Mouse (Mus musculus): ENCODE data around the gene Sec31a. TPM values are rescaled to one million over a fixed set of nuclear protein-coding genes. Genes with fewer than 3 reads are reported as not detected.

Gene Sec31a
- polyA plus RNA-seq, 1 experiment from 2014 or later = 150 TPM

DNA sequence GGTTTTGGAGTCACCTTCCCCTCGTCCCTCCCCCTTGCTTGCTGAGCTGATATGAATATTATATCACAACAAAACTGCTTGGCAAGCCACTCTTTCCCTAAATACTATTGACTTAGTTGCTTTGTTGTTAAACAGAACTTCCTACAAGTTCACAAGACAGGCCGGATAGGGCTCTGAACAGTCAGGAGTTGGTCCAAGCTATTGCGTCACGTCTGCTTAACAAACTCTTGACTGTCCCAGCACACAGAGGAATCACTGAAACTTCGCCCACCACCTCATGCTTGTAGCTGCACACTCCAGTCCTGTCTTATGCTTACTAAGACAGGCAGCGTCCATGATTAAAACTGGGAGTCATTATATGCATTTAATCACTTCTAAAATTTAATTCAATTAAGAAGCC is 46.9 kb downstream of the Sec31a start:
- Histone ChIP-seq H3K36me3 (ENCODE audit: control insufficient read depth, insufficient read depth) (peaks cover 49% of the 10 kb centered on the region), H3K27ac (ENCODE audit: low read length) (no peak overlapping the region), H3K4me1 (ENCODE audit: control insufficient read depth, insufficient read depth, low read length) (peaks cover 11% of the 10 kb centered on the region), H3K4me2 (ENCODE audit: low read depth, low read length) (no peak overlapping the region), H3K4me3 (ENCODE audit: low read length) (no peak overlapping the region), H3K9ac (ENCODE audit: low read length) (no peak overlapping the region), H3K9me3 (replicated peaks; ENCODE audit: control insufficient read depth, low read length) (no peaks in the 10 kb centered on the region), H3K27me3 (ENCODE audit: control insufficient read depth, insufficient read depth, low read length) (no peaks in the 10 kb centered on the region)
- 76% methylated on average over 6 of the region's 6 CpGs for WGBS
- ATAC-seq (replicated peaks; ENCODE audit: extremely low read depth, insufficient read depth, low FRiP score) = no peak

DNA sequence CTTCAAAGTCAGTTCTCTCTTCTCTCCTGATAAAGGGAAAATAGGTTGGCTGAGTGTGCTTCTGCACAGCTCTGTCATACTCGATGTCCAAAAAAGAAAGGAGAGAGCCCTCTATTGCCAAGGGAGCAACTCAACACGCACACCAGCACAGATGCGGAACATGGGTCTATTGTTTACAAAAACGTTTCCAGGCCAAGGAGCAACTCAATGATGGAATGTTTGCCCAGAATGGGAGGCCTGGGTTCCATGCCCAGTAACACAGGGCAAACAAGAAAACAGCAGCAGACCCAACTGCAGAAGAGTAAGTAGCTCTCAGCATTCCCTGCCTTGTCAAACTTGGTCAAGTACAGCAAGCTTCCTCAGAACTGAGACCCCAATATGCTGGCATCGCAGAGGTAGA is 47.5 kb downstream of the Sec31a start:
- WGBS = 76% methylated on average over 5 of the region's 5 CpGs
- ATAC-seq (replicated peaks; ENCODE audit: extremely low read depth, insufficient read depth, low FRiP score) = no peak
- Histone ChIP-seq H3K4me1 (ENCODE audit: control insufficient read depth, insufficient read depth, low read length) (peaks cover 11% of the 10 kb centered on the region), H3K27me3 (ENCODE audit: control insufficient read depth, insufficient read depth, low read length) (no peaks in the 10 kb centered on the region), H3K9ac (ENCODE audit: low read length) (no peak overlapping the region), H3K27ac (ENCODE audit: low read length) (no peak overlapping the region), H3K36me3 (ENCODE audit: control insufficient read depth, insufficient read depth) (peaks cover 50% of the 10 kb centered on the region), H3K9me3 (replicated peaks; ENCODE audit: control insufficient read depth, low read length) (no peaks in the 10 kb centered on the region), H3K4me2 (ENCODE audit: low read depth, low read length) (no peak overlapping the region), H3K4me3 (ENCODE audit: low read length) (no peak overlapping the region)

DNA sequence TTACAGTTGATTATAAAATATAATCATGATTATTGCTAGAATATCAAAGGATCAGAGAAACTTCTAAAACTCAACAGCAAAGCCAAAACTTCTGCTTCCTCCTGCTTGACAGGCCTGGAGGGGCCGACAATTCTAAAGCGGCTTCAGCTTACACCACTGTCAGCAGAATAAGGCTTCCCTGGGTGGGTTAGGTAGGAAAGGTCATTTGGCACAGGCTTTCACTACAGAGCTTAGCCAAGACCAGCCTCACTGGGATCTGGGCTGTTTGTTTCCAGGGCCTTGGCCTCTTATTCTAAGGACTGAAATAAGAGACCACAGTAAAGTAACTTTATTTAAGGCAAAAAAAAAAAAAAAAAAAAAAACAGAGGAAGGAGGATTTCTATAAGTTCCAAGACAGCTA is 49.0 kb downstream of the Sec31a start:
- Histone ChIP-seq H3K9ac (ENCODE audit: low read length) (no peak overlapping the region), H3K27me3 (ENCODE audit: control insufficient read depth, insufficient read depth, low read length) (no peaks in the 10 kb centered on the region), H3K36me3 (ENCODE audit: control insufficient read depth, insufficient read depth) (peaks cover 54% of the 10 kb centered on the region), H3K27ac (ENCODE audit: low read length) (no peak overlapping the region), H3K4me2 (ENCODE audit: low read depth, low read length) (no peak overlapping the region), H3K4me3 (ENCODE audit: low read length) (no peak overlapping the region), H3K9me3 (replicated peaks; ENCODE audit: control insufficient read depth, low read length) (no peaks in the 10 kb centered on the region), H3K4me1 (ENCODE audit: control insufficient read depth, insufficient read depth, low read length) (peaks cover 11% of the 10 kb centered on the region)
- no peak for ATAC-seq (replicated peaks; ENCODE audit: extremely low read depth, insufficient read depth, low FRiP score)
- WGBS = 92% methylated on average over 2 of the region's 2 CpGs

DNA sequence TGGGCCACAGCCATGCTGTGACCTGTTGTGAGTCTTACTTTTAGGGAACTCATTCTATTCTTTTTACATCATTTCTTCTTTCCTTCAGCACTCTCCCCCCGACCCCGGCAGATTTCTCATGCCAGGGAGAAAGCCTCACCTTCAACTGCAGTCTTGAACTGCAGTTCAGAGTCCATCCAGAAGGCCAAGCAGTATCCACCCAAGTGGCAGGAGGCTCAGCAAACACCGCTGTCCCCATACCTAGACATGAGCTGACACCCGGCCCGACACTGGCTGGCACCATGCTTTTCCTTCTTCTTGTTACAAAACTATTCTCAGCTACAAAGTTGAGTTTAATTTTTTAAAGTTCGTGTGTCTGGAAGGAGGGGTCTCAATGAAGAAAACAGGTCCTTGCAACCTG is 55.7 kb downstream of the Sec31a start:
- Histone ChIP-seq H3K4me2 (ENCODE audit: low read depth, low read length) (no peak overlapping the region), H3K27me3 (ENCODE audit: control insufficient read depth, insufficient read depth, low read length) (no peaks in the 10 kb centered on the region), H3K4me3 (ENCODE audit: low read length) (no peak overlapping the region), H3K9ac (ENCODE audit: low read length) (no peak overlapping the region), H3K9me3 (replicated peaks; ENCODE audit: control insufficient read depth, low read length) (no peaks in the 10 kb centered on the region), H3K36me3 (ENCODE audit: control insufficient read depth, insufficient read depth) (peaks cover 42% of the 10 kb centered on the region), H3K4me1 (ENCODE audit: control insufficient read depth, insufficient read depth, low read length) (peaks cover 7% of the 10 kb centered on the region), H3K27ac (ENCODE audit: low read length) (no peak overlapping the region)
- 85% methylated on average over 6 of the region's 6 CpGs for WGBS
- no peak for ATAC-seq (replicated peaks; ENCODE audit: extremely low read depth, insufficient read depth, low FRiP score)

DNA sequence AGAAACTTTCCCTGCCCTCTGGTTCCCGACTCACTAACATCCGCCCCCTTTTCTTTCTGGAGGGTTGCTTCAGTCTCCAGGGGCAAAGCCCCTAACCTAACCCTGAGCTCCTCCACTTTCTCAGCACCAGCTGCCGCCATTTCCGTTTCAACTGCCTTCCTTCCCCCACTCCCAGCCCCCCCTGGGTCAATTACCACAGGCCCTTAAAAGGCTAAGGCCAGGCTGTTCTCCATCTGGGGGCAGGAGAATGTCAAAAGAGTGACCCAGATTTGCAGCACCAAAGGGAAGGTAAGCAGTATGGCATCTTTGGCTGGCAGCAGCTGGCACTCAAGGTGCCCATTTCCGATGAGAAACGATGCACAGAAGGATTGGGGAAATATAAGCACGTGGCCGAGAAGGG is 57.7 kb downstream of the Sec31a start:
- H3K4me1 ChIP-seq (ENCODE audit: control insufficient read depth, insufficient read depth, low read length) = peaks cover 12% of the 10 kb centered on the region
- H3K27me3 ChIP-seq (ENCODE audit: control insufficient read depth, insufficient read depth, low read length) = no peaks in the 10 kb centered on the region
- no peak overlapping the region for H3K4me3 ChIP-seq (ENCODE audit: low read length)
- H3K4me2 ChIP-seq (ENCODE audit: low read depth, low read length) = no peak overlapping the region
- H3K27ac ChIP-seq (ENCODE audit: low read length) = no peak overlapping the region
- no peak for ATAC-seq (replicated peaks; ENCODE audit: extremely low read depth, insufficient read depth, low FRiP score)
- peaks cover 24% of the 10 kb centered on the region for H3K36me3 ChIP-seq (ENCODE audit: control insufficient read depth, insufficient read depth)
- no peaks in the 10 kb centered on the region for H3K9me3 ChIP-seq (replicated peaks; ENCODE audit: control insufficient read depth, low read length)
- no peak overlapping the region for H3K9ac ChIP-seq (ENCODE audit: low read length)
- 34% methylated on average over 8 of the region's 8 CpGs for WGBS

DNA sequence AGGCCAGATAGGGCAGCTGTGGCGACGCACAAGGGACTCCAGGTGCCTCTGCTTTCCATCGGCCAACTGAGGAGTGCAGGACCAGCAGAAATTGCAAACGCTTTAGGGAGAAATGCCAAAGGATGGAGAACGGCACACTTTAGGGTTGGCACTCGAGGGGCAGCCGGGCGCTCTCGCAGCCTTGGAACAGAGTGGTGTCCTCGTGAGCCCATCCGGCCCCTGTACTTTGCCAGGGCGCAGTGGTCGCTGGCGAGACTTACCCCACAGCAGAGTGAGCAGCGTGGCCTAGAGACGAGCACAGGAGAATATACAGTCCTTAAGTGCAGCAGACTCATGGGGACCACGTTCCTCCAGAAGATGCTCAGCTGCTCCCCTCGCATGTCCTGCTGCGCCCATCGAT is 61.4 kb downstream of the Sec31a start:
- Histone ChIP-seq H3K36me3 (ENCODE audit: control insufficient read depth, insufficient read depth) (no peaks in the 10 kb centered on the region), H3K4me3 (ENCODE audit: low read length) (no peak overlapping the region), H3K27me3 (ENCODE audit: control insufficient read depth, insufficient read depth, low read length) (no peaks in the 10 kb centered on the region), H3K4me2 (ENCODE audit: low read depth, low read length) (no peak overlapping the region), H3K9ac (ENCODE audit: low read length) (no peak overlapping the region), H3K9me3 (replicated peaks; ENCODE audit: control insufficient read depth, low read length) (no peaks in the 10 kb centered on the region), H3K4me1 (ENCODE audit: control insufficient read depth, insufficient read depth, low read length) (peaks cover 25% of the 10 kb centered on the region), H3K27ac (ENCODE audit: low read length) (no peak overlapping the region)
- no peak for ATAC-seq (replicated peaks; ENCODE audit: extremely low read depth, insufficient read depth, low FRiP score)
- 92% methylated on average over 20 of the region's 20 CpGs for WGBS

DNA sequence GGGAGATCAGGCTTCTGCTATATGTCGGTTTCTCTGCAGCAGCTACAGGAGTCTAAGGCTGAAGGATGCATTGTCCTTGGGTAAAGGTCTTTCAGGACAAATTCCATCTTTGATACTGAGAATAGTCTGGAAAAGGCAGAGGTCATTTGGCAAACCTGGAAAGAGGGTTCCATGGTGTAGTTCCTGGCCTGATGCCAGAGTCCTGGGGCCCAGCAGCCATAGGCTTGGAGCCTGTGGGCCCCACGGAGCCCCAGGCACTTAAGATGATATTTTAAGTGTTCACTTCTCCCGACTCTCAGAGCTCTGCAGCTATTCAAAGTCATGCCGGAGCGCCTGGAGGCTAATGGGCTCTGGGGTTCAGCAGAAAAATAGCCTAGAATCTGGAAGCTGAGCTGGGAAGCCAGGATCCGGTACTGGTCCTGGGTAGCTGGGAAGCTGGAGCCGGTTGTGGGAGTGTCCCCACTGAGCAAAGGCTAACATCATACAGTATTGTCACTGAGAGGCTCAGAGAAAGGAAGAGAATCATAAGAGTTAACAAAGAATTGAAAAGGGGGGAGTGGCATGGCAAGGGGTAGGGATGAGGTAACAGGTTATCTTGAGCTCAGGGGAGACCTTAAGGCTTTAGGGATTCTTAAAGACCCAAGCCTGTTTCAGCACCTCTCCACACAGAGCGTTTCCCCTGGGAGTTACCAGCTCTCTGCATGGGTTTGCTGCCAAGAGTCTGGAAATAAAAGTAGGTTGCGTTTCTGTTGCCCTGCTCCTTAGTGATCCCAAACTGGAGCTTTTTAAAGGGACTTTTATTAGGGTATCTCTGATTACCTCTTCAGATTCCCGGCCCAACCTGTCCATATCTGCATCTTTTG is 62.8 kb downstream of the Sec31a start:
- Histone ChIP-seq H3K27me3 (ENCODE audit: control insufficient read depth, insufficient read depth, low read length) (no peaks in the 10 kb centered on the region), H3K9me3 (replicated peaks; ENCODE audit: control insufficient read depth, low read length) (no peaks in the 10 kb centered on the region), H3K4me2 (ENCODE audit: low read depth, low read length) (peak overlapping the region; percentile 51), H3K36me3 (ENCODE audit: control insufficient read depth, insufficient read depth) (no peaks in the 10 kb centered on the region), H3K27ac (ENCODE audit: low read length) (peak overlapping the region; percentile 97), H3K9ac (ENCODE audit: low read length) (peak overlapping the region; percentile 56), H3K4me3 (ENCODE audit: low read length) (no peak overlapping the region), H3K4me1 (ENCODE audit: control insufficient read depth, insufficient read depth, low read length) (peaks cover 24% of the 10 kb centered on the region)
- peak; percentile 86 for ATAC-seq (replicated peaks; ENCODE audit: extremely low read depth, insufficient read depth, low FRiP score)
- WGBS = 22% methylated on average over 10 of the region's 10 CpGs

DNA sequence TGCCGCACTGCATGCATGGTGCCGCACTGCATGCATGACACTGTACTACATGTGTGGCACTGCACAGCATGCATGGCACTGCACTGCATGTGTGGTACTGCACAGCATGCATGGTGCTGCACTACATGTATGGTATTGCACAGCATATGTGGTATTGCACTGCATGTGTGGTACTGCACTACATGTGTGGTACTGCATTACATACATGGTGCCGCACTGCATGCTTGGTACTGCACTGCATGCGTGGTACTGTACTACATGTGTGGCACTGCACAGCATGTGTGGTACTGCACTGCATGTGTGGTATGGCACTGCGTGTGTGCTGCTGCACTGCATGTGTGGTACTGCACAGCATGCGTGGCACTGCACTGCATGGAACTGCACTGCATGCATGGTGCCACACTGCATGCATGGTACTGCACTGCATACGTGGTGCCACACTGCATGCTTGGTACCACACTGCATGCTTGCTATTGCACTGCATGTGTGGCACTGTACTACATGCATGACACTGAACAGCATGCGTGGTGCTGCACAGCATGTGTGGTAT is 65.1 kb downstream of the Sec31a start:
- Histone ChIP-seq H3K27me3 (ENCODE audit: control insufficient read depth, insufficient read depth, low read length) (no peaks in the 10 kb centered on the region), H3K9ac (ENCODE audit: low read length) (no peak overlapping the region), H3K27ac (ENCODE audit: low read length) (no peak overlapping the region), H3K4me2 (ENCODE audit: low read depth, low read length) (no peak overlapping the region), H3K9me3 (replicated peaks; ENCODE audit: control insufficient read depth, low read length) (no peaks in the 10 kb centered on the region), H3K4me3 (ENCODE audit: low read length) (no peak overlapping the region), H3K4me1 (ENCODE audit: control insufficient read depth, insufficient read depth, low read length) (peaks cover 26% of the 10 kb centered on the region), H3K36me3 (ENCODE audit: control insufficient read depth, insufficient read depth) (no peaks in the 10 kb centered on the region)
- WGBS = 96% methylated on average over 8 of the region's 8 CpGs
- no peak for ATAC-seq (replicated peaks; ENCODE audit: extremely low read depth, insufficient read depth, low FRiP score)

Data from heart, embryonic 16.5 days (tissue).